Mouse (Mus musculus): ENCODE results near the gene Gm21627. TPM values are rescaled to one million over a fixed set of nuclear protein-coding genes. Genes with fewer than 3 reads are reported as not detected.

Gm21627 gene
- not detected for polyA plus RNA-seq (2017; shearing (Covaris generic))

GRCm38 (mm10) chrY:63228127-63228526, at the start of gene Gm21627:
TSS of gene Gm21627 (plus strand) at chrY:63228427.

